Mouse (Mus musculus): Measurements from ENCODE around the gene Cd164. TPM values are rescaled to one million over a fixed set of nuclear protein-coding genes. Genes with fewer than 3 reads are reported as not detected.

Cd164 gene
- total and polyA plus RNA-seq, 2 experiments from 2014 or later = 31.3 to 61.9 TPM

GRCm38 (mm10) chr10:41544481-41545190, 25.4 kb downstream of the Cd164 start:
- 0 out of 2 replicates have a peak, but pooled peaks cover 4% of the 10 kb centered on the region for H3K9me3 ChIP-seq (ENCODE audit: low read length)
- no peaks in the 10 kb centered on the region for H3K27me3 ChIP-seq (ENCODE audit: insufficient read depth, low read length)
- H3K4me2 ChIP-seq (ENCODE audit: low read depth, low read length) = no peak overlapping the region
- no peak for TF ChIP-seq CTCF (IDR thresholded peaks at IDR 0.05; ENCODE audit: low read depth)
- ATAC-seq (no peak), DNase-seq (ENCODE audit: low spot score) (peak; percentile 49)
- no peak overlapping the region for H3K9ac ChIP-seq (replicated peaks; ENCODE audit: low read length)
- no peaks in the 10 kb centered on the region for H3K4me1 ChIP-seq (ENCODE audit: insufficient read depth, low read length)
- 13% methylated on average over 7 of the region's 7 CpGs for WGBS
- H3K27ac ChIP-seq = no peak overlapping the region
- no peaks in the 10 kb centered on the region for H3K36me3 ChIP-seq (ENCODE audit: insufficient read depth, low read length)
- no peak overlapping the region for H3K4me3 ChIP-seq (ENCODE audit: low read length)

GRCm38 (mm10) chr10:41545224-41545755, 26.1 kb downstream of the Cd164 start:
- H3K27me3 ChIP-seq (ENCODE audit: insufficient read depth, low read length) = no peaks in the 10 kb centered on the region
- H3K9me3 ChIP-seq (ENCODE audit: low read length) = 0 out of 2 replicates have a peak, but pooled peaks cover 4% of the 10 kb centered on the region
- H3K4me1 ChIP-seq (ENCODE audit: insufficient read depth, low read length) = no peaks in the 10 kb centered on the region
- no peak overlapping the region for H3K27ac ChIP-seq
- ATAC-seq (no peak), DNase-seq (ENCODE audit: low spot score) (no peak)
- no peak overlapping the region for H3K9ac ChIP-seq (replicated peaks; ENCODE audit: low read length)
- no peak for TF ChIP-seq CTCF (IDR thresholded peaks at IDR 0.05; ENCODE audit: low read depth)
- WGBS = 68% methylated on average over 7 of the region's 7 CpGs
- H3K4me3 ChIP-seq (ENCODE audit: low read length) = no peak overlapping the region
- no peak overlapping the region for H3K4me2 ChIP-seq (ENCODE audit: low read depth, low read length)
- H3K36me3 ChIP-seq (ENCODE audit: insufficient read depth, low read length) = no peaks in the 10 kb centered on the region

- Histone ChIP-seq H3K4me2 (ENCODE audit: low read depth, low read length) (no peak overlapping the region), H3K9ac (replicated peaks; ENCODE audit: low read length) (no peak overlapping the region), H3K27me3 (ENCODE audit: insufficient read depth, low read length) (no peaks in the 10 kb centered on the region), H3K4me1 (ENCODE audit: insufficient read depth, low read length) (no peaks in the 10 kb centered on the region), H3K4me3 (ENCODE audit: low read length) (no peak overlapping the region), H3K27ac (no peak overlapping the region), H3K36me3 (ENCODE audit: insufficient read depth, low read length) (no peaks in the 10 kb centered on the region), H3K9me3 (ENCODE audit: low read length) (0 out of 2 replicates have a peak, but pooled peaks cover 4% of the 10 kb centered on the region)
- DNase-seq (ENCODE audit: low spot score) (peak; percentile 39), ATAC-seq (no peak)
- no peak for TF ChIP-seq CTCF (IDR thresholded peaks at IDR 0.05; ENCODE audit: low read depth)
- WGBS = 51% methylated on average over 13 of the region's 13 CpGs
Observed at GRCm38 (mm10) chr10:41546396-41547165, 27.4 kb downstream of the Cd164 start.

GRCm38 (mm10) chr10:41550711-41551110, 31.5 kb downstream of the Cd164 start:
- DNase-seq (ENCODE audit: low spot score) (no peak), ATAC-seq (no peak)
- TF ChIP-seq CTCF (IDR thresholded peaks at IDR 0.05; ENCODE audit: low read depth) = no peak
- H3K9ac ChIP-seq (replicated peaks; ENCODE audit: low read length) = no peak overlapping the region
- H3K9me3 ChIP-seq (ENCODE audit: low read length) = 0 out of 2 replicates have a peak, but pooled peaks cover 4% of the 10 kb centered on the region
- WGBS = 86% methylated on average over 7 of the region's 7 CpGs
- H3K4me3 ChIP-seq (ENCODE audit: low read length) = no peak overlapping the region
- no peak overlapping the region for H3K27ac ChIP-seq
- H3K4me1 ChIP-seq (ENCODE audit: insufficient read depth, low read length) = no peaks in the 10 kb centered on the region
- H3K4me2 ChIP-seq (ENCODE audit: low read depth, low read length) = no peak overlapping the region
- H3K36me3 ChIP-seq (ENCODE audit: insufficient read depth, low read length) = no peaks in the 10 kb centered on the region
- H3K27me3 ChIP-seq (ENCODE audit: insufficient read depth, low read length) = no peaks in the 10 kb centered on the region

- no peak for DNase-seq (ENCODE audit: low spot score)
Observed at GRCm38 (mm10) chr10:41552319-41552718, 33.1 kb downstream of the Cd164 start.

GRCm38 (mm10) chr10:41552847-41553589, 33.8 kb downstream of the Cd164 start:
- DNase-seq (ENCODE audit: low spot score) (peak; percentile 28), ATAC-seq (peak; percentile 68)
- 34% methylated on average over 14 of the region's 14 CpGs for WGBS

More at GRCm38 (mm10) chr10:41552319-41552718, 33.1 kb downstream of the Cd164 start:
- H3K9ac ChIP-seq (replicated peaks; ENCODE audit: low read length) = no peak overlapping the region
- H3K9me3 ChIP-seq (ENCODE audit: low read length) = 0 out of 2 replicates have a peak, but pooled peaks cover 4% of the 10 kb centered on the region
- no peak overlapping the region for H3K4me3 ChIP-seq (ENCODE audit: low read length)
- H3K4me1 ChIP-seq (ENCODE audit: insufficient read depth, low read length) = no peaks in the 10 kb centered on the region
- no peak for ATAC-seq
- no peaks in the 10 kb centered on the region for H3K36me3 ChIP-seq (ENCODE audit: insufficient read depth, low read length)
- H3K27me3 ChIP-seq (ENCODE audit: insufficient read depth, low read length) = no peaks in the 10 kb centered on the region
- WGBS = 32% methylated on average over 3 of the region's 3 CpGs
- no peak overlapping the region for H3K27ac ChIP-seq
- no peak overlapping the region for H3K4me2 ChIP-seq (ENCODE audit: low read depth, low read length)
- no peak for TF ChIP-seq CTCF (IDR thresholded peaks at IDR 0.05; ENCODE audit: low read depth)

More at GRCm38 (mm10) chr10:41552847-41553589, 33.8 kb downstream of the Cd164 start:
- H3K4me1 ChIP-seq (ENCODE audit: insufficient read depth, low read length) = no peaks in the 10 kb centered on the region
- H3K4me2 ChIP-seq (ENCODE audit: low read depth, low read length) = no peak overlapping the region
- no peak overlapping the region for H3K9ac ChIP-seq (replicated peaks; ENCODE audit: low read length)
- no peak overlapping the region for H3K4me3 ChIP-seq (ENCODE audit: low read length)
- no peaks in the 10 kb centered on the region for H3K36me3 ChIP-seq (ENCODE audit: insufficient read depth, low read length)
- H3K9me3 ChIP-seq (ENCODE audit: low read length) = 0 out of 2 replicates have a peak, but pooled peaks cover 4% of the 10 kb centered on the region
- H3K27me3 ChIP-seq (ENCODE audit: insufficient read depth, low read length) = no peaks in the 10 kb centered on the region
- H3K27ac ChIP-seq = peak overlapping the region; percentile 32; the same call in 1 of the 2 replicates
- no peak for TF ChIP-seq CTCF (IDR thresholded peaks at IDR 0.05; ENCODE audit: low read depth)
